Mouse (Mus musculus): ENCODE measurements around the gene Rnf187.
A peak's percentile ranks its signal among the peaks of the same experiment; 100 is the strongest.

Rnf187 gene

DNA sequence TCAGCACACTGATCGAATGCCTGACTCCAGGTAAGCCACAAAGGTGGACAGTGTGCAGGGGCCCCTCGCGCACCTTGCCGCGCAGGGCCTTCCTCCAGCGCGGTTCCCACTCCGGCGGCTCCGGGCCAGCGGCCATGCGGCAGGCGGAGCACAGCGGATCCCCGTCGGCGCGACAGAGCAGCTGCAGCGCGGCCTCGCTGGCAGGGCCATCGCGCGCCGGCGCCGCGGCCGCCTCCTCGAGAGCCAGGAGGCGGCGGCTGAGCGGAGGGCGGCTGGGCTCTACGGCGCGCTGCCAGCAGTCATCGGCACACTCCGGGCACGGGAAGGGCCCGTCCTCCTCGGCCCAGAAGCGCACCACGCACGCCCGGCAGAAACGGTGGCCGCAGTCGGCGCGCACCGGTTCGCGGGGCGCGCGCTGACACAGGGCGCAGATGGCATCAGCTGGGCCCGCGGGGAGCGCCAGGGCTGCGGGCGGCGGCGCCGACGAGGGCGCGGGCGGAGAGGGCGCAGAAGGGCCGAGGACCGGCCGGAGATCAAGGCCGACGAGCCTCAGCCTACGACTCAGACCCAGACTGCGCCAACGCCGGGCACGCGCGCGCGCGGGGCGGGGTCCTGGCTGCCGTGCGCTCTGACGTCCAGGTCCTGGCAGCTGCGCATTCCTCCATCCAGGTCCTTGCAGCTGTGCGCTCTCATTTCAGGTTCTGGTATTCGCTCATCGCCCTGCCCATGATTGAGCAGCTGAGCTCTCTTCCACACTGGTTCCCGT lies at the start of gene Rnf187:
Gene Rnf187 (minus strand): TSS at position 595 of the 766 bp plus-strand sequence.
- DNase-seq, result peak; percentile 92

DNA sequence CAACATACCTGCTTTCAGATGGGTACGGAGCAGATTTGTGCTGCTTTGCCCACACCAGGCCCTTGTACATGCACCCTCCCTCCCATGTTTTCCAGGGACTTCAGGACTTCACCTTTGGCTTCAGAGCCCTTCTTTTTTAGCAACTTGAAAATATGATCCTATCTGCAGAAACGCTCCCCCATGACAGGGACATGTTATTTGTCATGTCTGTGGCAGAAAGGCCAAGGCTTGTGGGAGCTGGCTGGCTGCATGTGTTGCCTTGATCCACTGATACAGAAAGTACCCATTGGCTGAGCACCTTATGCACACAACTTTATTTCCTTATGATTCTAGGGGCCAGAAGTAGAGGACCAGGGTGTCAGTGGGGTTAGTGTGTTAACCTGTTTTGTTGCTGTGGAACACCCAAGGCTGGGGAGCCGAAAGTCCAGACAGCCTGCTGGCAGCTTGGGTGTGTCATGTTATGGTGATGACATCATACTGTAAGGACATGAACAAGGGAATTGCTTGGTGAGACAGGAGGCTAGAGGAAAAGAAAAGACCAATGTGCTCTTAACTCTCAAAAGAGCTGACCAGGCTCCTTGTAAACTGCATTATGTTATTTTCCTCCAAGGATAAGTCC lies 46.7 kb upstream of the Rnf187 start:
- no peak for DNase-seq

DNA sequence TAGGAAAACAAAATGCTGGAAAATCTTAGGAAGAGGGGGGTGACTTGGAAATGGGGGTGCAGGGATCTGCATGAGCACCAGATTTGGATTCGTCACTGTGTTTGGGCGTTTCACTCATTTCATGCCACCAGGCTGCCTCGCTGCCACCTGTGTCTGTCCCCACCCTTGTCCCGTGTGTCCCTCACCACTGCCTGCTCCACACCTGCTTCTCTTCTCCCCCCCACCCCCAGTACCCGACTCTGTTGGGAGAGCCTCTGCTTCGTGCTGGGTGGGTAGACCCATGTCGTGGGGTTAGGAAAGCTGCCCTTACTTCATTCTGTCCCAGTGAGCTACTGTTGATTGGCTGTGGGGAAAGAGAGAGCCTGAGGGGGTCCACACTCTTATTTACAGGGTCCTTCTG lies 45.9 kb upstream of the Rnf187 start:
- no peak for DNase-seq

DNA sequence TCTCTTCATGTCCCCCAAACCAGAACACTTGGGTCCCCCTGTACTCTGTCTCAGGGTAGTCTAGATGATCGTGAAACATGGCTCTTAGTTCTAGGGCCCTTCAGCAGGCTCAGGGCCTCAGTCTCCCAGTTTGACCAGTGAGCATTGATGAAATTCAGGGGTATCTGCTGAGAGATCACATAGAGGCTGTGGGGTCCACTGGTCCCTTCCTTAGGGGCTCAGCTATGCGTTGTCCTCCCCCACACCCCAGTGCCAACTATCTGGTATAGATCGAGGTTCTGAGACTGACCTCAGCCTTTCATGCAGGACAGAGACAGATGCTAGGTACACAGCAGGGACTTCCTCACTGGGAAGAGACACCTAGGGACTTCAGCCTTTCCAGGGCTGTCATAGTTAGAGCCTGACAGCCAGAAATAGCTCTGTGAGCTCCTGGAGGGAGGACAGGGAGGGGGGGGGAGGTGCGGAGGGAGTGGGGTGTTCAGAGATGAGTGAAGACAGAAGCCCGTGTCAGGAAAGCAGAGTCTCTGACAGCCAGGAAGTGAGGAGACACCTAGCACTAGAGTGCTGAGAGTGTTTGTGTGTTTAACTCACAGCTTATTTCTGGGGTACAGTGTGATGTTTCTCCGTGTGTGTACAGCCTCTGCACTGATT lies 45.1 kb upstream of the Rnf187 start:
- DNase-seq, result no peak

DNA sequence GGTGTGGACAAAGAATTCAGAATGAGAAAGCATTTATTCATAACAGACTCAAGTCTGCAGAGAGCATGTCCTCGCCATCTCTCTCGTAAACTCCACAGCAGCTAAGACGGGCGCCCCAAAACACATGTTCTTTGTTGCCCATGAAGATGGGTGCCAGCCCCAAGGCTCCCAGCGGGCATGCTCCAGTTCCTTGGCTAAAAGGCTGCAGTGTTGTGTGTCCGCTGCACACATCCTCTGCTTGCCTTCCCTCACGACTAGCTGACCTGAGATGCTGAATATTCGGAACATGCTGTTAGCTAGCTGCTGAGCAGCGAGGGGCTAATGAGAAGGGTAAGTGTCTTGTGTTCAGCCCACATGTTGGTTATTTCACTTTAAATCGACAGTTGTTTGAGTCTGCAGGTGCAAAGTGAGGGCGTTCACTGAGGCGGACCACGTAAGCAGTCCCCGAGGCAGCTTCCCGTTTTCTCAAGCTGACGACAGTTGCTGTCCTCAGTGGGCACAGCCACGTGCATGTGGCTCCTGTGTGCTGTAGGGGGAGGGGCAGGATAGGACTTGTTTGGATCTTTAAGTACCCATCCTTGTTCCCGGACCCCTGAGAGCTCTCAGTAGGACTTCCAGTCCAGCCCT lies 43.9 kb upstream of the Rnf187 start:
- no peak for DNase-seq

DNA sequence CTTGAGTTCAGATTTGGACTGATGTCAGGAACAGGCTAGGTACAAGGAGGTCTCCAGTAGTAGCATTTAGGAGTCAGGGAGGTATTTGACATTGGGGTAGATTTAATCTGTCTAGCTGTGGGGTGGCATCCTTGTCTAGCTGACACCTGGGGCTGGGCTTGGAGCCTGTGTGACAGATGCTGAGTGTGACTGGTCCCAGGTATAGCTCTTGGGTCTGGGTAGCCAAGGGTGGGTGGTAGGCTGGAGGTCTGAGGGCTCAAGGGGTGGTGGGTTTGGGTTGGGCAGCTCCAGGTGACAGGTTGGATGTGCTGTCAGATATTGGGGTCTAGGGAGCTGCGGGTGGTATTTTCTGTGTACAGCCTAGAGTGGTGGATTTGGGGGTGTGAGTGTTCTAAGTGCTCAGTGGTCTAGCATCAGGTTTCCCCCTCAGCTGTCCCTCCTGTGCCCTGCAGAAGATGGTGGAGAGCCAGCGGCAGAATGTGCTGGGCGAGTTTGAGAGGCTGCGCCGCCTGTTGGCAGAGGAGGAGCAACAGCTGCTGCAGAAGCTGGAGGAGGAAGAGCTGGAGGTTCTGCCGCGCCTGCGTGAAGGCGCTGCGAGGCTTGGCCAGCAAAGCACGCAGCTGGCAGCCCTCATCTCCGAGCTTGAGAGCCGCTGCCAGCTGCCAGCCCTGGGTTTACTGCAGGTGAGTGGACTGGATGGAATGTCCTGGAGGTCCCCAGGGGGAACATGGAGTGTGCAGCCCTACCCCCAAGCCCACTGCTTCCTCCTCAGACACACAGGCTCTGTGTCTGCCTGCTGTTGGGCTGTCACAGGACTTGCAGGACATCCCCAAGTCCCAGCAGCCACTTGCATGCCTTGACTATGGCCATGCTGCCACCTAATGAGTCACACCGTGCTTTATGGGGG lies 43.1 kb upstream of the Rnf187 start:
- DNase-seq, result peak; percentile 68 to 70

DNA sequence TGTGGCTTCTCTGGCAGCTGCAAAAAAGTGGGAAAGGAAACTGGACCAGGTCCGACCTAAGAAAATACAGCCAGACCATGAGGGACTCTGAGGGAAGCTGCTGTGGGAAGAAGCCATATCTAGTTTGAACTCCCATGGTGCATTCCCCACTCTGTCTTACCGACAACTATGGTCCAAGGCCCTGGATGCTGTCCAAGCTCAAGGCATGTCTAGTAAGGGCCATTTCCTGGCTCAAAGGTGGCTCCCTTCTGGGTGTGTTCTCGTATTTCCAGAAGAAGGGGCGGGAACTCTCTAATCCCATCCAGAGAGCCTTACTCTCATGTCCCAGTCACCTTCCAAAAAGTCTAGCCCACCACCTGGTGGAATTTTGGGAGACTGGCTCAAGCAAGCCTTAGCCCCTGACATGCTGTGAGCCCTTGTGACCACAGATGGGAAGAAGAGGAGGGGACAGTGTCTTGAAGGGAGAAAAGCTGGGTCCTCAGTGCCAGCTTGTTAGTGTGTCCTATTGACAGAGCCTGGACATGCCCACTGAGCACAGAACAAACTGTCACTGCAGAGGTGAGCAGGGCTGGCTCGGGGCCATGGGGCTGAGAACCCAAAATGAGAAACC lies 41.8 kb upstream of the Rnf187 start:
- no peak for DNase-seq

DNA sequence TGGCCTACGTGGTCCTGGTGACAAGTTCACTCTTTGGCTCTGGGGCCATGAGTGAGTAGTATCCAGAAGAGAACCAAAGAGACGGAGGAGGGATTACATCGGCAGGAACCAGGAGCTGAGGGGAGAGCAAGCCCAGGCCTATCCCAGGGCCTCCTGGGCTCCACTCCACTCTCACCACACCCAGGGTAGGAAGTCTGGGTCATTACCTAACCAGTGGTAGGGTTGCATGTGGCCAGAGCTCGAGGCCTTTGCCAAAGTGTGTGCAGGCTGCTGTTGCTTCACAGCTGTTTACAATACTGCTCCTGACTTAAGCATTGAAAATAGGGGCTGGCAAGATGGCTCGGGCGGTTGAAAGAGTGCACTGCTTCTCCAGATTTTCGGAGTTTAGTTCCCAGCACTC lies 40.9 kb upstream of the Rnf187 start:
- DNase-seq, result peak; percentile 65 to 81

DNA sequence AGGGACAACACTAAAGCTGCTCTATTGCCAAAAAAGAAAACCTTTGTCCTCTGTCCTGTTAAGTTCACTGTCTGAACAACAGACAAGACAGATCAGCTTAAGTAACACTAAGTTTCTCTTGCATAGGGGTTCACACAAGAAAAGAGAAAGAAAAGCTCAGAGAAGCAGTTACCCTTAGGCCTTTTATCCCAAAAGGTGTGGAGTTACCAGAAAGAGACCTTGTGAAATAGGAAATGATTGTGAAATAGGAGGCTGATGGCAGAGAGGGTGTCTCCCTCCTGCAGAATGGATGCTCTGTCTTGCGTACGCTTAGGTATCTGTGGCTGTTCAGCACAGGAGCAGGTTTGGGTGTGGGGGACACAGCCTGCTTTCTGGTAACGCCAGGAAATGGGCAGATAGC lies 40.5 kb upstream of the Rnf187 start:
- no peak for DNase-seq

DNA sequence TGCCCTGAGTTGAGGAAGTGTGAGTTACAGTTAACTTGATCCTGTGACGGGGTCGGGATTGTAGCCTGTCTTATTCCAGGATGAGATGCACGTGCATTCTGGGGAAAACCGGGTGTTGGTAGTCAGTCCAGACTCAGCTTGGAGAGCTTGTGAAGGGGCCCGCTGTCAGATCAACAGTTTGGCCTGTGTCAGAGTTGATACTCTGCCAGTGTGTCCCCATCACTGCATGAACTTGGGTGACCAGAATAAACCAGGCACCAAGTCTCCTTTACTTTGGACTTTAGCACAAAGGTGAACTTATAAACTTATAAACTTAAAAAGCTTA lies 40.0 kb upstream of the Rnf187 start:
- no peak for DNase-seq

DNA sequence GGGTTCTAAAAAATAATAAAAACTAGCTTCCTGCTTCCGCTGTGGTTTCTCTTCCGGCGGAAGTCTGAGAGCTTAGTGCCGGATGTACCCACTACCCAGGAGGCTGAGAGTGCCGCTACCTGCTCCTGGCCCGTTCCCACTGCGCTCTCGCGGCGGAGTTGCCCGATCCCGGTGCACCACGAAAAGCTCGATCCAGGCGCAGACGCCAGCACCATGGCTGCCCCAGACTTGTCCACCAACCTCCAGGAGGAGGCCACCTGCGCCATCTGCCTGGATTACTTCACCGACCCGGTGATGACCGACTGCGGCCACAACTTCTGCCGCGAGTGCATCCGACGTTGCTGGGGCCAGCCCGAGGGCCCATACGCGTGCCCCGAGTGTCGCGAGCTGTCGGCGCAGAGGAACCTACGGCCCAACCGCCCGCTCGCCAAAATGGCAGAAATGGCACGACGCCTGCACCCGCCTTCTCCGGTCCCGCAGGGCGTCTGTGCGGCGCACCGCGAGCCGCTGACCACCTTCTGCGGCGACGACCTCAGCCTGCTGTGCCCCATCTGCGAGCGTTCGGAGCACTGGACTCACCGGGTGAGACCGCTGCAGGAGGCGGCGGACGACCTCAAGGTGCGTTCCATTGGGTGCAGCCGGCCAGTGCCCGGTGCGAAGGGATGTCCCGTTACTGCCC lies 39.5 kb upstream of the Rnf187 start, which contains the start of gene Trim11:
Gene Trim11 (plus strand): TSS at position 67 of the 679 bp plus-strand sequence.
- peak; percentile 59 to 62 for DNase-seq

DNA sequence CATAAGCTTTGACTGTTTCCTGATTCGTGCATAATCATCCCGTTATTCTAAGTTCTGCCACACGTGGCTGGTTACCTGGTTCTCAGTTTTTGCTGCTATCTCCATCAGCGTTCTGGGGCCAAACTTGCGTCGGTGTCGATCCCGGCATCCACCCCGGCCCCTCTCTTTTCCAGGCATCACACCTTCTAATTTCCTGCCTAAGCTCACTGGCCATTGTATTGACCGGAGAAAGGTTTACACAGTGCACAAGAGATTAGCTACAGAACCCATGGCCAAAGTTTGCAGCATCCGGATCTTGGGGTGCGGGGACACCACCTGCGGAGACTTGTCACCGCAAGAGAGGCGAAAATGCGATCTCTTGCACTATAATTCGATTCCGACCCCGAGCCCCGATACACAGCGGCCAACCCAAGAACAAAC lies 38.9 kb upstream of the Rnf187 start:
- no peak for DNase-seq

DNA sequence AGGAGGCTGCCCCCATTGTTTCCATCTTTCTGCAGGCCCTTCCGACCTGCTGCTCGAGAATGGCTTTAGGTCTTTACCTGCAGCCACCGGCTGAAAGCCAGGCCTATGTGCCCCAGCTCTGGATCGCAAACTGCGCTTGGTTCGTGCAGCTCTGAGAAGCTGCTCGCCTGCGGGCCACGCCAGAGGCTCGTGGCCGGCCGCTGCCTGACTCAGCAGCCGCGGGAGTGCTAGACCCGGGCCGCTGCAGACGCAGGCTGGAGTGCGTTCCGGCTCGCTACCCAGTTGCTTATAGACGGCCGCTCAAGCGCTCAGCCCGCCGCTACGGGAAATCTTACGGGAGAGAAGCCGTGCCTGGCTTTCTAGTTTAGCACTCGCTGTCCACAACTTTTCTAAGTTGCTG lies 38.4 kb upstream of the Rnf187 start:
- DNase-seq, result no peak

DNA sequence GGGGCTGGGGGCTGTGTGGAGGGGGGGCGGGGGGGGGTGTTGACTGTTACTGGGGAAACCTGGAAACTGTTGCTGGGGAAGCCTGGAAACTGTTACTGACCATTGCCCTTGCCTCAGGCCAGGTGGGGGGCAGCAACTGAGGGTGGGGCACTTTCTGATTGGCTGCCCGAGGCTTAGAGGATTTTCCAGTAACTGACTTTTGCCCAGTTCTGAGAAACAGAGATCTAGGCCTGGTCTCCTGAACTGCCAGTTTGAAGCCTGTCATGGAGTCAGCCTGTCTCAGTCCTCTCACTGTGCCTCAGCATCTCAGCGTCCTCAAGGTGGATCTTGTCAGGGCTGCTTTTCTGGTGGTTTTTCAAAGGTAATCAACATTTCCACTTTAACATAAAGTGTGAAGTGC lies 35.7 kb upstream of the Rnf187 start:
- no peak for DNase-seq

DNA sequence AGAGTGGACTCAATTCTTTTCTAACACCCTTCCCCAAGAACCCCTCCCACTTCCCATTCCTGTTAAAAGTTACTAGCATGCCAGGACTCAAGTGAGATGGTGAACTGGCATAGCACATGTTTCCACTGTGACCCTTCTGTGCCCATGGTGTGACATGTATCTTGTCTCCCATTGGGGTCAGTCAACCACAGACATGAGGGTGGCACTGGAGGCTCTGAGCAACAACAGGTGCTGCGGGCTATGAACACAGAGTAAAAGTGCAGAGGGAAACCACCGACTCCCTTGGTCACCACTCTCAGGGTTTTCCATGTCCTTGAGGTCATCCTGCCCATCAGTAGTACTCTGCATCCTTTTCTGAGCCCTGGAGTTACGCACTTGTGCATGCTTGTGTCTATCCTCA lies 33.1 kb upstream of the Rnf187 start:
- DNase-seq, result no peak

DNA sequence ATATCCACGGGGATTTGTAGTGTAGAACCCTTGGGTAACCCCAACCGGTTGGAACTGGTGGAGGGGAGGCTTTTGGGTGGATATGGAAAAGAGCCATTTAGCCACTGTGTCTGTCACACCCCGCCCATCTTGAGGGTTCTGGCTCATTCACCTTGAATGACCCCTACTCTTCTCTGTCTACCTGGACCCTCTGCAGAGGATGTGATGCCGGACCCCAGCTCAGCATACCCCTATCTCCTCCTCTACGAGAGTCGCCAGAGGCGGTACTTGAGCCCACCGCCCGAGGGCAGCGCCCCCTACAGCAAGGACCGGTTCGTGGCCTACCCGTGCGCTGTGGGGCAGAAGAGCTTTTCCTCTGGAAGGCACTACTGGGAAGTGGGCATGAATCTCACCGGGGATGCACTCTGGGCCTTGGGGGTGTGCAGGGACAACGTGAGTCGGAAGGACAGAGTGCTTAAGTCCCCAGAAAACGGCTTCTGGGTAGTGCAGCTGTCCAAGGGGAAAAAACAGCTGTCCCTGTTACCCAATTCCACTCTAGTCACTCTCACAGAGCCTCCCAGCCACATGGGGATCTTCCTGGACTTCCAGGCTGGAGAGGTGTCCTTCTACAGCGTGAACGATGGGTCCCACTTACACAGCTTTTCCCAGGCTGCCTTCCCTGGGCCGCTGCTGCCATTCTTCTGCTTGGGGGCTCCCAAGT lies 32.3 kb upstream of the Rnf187 start:
- no peak for DNase-seq

DNA sequence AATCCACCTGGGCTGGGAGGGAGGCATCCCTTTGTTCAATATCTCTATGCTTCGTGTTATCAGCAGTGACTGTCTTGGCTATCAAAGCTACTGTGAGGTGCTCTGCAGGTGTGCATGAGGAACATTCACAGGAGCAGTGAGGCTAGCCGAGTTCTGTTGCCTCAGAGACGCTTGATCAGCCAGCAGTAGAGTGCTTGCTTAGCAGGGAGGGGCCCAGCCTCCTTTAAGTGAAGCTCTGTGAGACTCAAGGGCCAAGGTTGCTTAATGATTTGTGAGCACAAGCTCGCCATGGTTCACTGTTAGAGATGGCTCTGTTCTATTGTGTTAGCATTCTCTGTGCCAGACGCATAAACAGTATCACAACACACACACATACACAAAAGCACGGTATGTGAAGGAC lies 30.9 kb upstream of the Rnf187 start:
- peak; percentile 83 to 89 for DNase-seq

DNA sequence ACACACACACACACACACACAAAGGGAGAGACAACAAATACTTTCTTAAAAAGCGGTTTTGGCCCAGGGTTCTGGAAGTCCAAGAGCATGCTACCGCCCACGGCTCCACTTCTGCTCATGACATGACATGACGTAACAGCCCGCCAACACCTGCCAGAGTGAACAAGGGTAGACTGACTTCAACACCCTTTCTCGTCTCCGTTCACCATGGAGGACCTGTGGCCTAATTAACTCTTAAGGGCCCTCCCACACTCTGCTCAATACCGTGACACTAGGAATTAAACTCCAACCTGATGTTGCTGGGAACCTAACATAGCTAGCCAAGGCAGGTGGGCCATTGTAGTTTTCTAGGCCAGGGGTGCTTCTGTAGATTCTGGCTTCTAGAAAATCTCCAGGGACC lies 30.3 kb upstream of the Rnf187 start:
- no peak for DNase-seq

DNA sequence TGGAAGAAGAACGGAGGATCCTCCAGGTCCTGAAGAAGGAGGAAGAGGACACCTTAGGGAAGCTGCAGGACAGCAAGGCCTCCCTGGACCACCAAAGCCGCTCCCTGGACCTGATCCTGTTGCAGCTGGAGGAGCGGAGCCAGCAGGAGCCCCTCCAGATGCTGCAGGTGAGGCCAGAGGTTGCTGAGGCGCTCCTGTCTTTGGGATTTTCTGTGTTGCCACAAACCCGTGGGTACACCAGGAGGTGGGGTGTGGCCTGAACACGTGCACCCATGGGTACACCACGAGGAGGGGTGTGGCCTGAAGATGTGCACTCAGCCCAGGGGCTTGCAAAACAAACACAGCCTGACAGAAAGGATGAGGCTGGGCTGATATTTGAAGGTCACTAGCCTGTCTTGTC lies 29.8 kb upstream of the Rnf187 start:
- no peak for DNase-seq

DNA sequence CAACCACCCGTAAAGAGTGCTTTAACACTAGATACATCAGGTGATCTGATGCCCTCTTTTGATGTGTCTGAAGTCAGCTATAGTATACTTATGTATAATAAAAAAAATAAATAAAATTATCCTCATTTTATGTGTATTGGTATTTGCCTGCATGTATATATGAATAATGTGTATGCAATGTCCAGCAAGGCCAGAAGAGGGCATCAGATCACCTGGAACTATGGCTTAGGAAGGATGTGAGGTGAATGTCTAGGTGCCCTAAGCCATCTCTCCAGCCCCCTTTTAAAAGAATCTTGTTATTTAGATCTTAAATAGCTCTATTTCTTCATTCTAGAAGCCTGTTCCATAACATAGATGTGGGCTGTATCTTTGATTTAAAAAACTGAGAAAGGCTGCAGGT lies 28.6 kb upstream of the Rnf187 start:
- peak in 1 of 2 experiments; percentile 50 for DNase-seq

Data from lung, adult 18-20 months (tissue).